Mouse (Mus musculus): Measurements from ENCODE around the gene Sema4c. TPM values are rescaled to one million over a fixed set of nuclear protein-coding genes. Genes with fewer than 3 reads are reported as not detected.

Sema4c gene
- total RNA-seq, 2 experiments from 2014 or later = 24.4 to 25.0 TPM

- intact Hi-C loops (cut with DNase I) = no loop called here
- DNase-seq = no peak
These were observed 45.2 kb downstream of the Sema4c start for GRCm38 (mm10) chr1:36512966-36513280.

- intact Hi-C loops (cut with DNase I) = no loop called here
- peak; percentile 63 for DNase-seq
These were observed 45.8 kb downstream of the Sema4c start for GRCm38 (mm10) chr1:36512089-36512965.

- intact Hi-C loops (cut with DNase I) = no loop called here
- peak; percentile 100 for DNase-seq
These were observed 46.7 kb downstream of the Sema4c start, which contains the start of gene Cnnm3 for GRCm38 (mm10) chr1:36511289-36512021. Gene Cnnm3 (plus strand): TSS chr1:36511867.

- no peak for DNase-seq
- intact Hi-C loops (cut with DNase I) = no loop called here
These were observed 49.9 kb downstream of the Sema4c start for GRCm38 (mm10) chr1:36508238-36508637.

- intact Hi-C loops (cut with DNase I) = no loop called here
- peak; percentile 75 to 84 for DNase-seq
These were observed 56.9 kb downstream of the Sema4c start for GRCm38 (mm10) chr1:36501261-36501660.

Small RNAs within 50 kb of the gene (microRNA-seq; reads per million reads assigned to microRNA genes)
- gene Gm47280 = 0 reads per million in 2 experiments

Other genes with a start within 250 kb of the Sema4c start
- 10 to 100 TPM; 63.2 to 66.8 TPM for gene Kansl3, start 189.2 kb downstream of the Sema4c start, total RNA-seq (2021)
- not detected for gene Fer1l5, start 186.1 kb downstream of the Sema4c start, total RNA-seq (2021)
- 10 to 100 TPM; 17.3 to 23.8 TPM for gene Lman2l, start 113.1 kb downstream of the Sema4c start, total RNA-seq (2021)
- gene Cnnm4, start 86.7 kb downstream of the Sema4c start, total RNA-seq (2021) = 1 to 10 TPM; 3.5 to 4.1 TPM
- gene Cnnm3, start 46.5 kb downstream of the Sema4c start, total RNA-seq (2021) = 10 to 100 TPM; 15.3 to 18.3 TPM
- gene Ankrd23, start 21.5 kb downstream of the Sema4c start, total RNA-seq (2021) = 100 to 1,000 TPM; 189 to 244 TPM
- 100 to 1,000 TPM in 1 of 2 experiments, 10 to 100 TPM in 1; 90.6 to 123 TPM for gene Gm42417, start 18.9 kb downstream of the Sema4c start, total RNA-seq (2021)
- gene Ankrd39, start 10.9 kb downstream of the Sema4c start, total RNA-seq (2021) = 10 to 100 TPM; 12.9 to 14.1 TPM
- 1 to 10 TPM in 1 of 2 experiments, under 1 TPM in 1; 0.60 to 1.2 TPM for gene Fam178b, start 124.8 kb upstream of the Sema4c start, total RNA-seq (2021)
- 1,000 to 10,000 TPM; 2,031 to 2,046 TPM for gene Cox5b, start 133.1 kb upstream of the Sema4c start, total RNA-seq (2021)
- not detected for gene 4933424G06Rik, start 151.8 kb upstream of the Sema4c start, total RNA-seq (2021)
- 100 to 1,000 TPM; 118 to 127 TPM for gene Actr1b, start 156.1 kb upstream of the Sema4c start, total RNA-seq (2021)
- under 1 TPM; 0.27 to 0.57 TPM for gene Zap70, start 203.4 kb upstream of the Sema4c start, total RNA-seq (2021)